Mouse (Mus musculus) megakaryocyte progenitor cell, adult 5-6 weeks (primary cell): Measurements from ENCODE around the gene Tada2a. TPM values are rescaled to one million over a fixed set of nuclear protein-coding genes. Genes with fewer than 3 reads are reported as not detected.

Experiments
- total RNA-seq, 2 experiments: library from RNA; stranded (forward) in 1 of 2; stranded (reverse) in 1 of 2; fragments of 157-497, 149-512 nt in 1 of 2; fragments of 200-1000 nt in 1 of 2; gene quantifications; 2 replicates each; pipeline versions ENCODE4 v1.2.3 to v1.2.4; 2015 to 2017

Gene Tada2a
- total RNA-seq, 2 experiments from 2014 or later = 19.4 to 23.8 TPM

Other genes with a start within 250 kb of the Tada2a start
- gene Ddx52, start 187.5 kb downstream of the Tada2a start, total RNA-seq (2015) = 34.2 TPM in 2 replicates
- 65.5 and 67.1 TPM in 2 replicates for gene Ddx52, start 187.5 kb downstream of the Tada2a start, total RNA-seq (2017)
- 20.4 and 25.3 TPM in 2 replicates for gene Synrg, start 165.2 kb downstream of the Tada2a start, total RNA-seq (2015)
- gene Synrg, start 165.2 kb downstream of the Tada2a start, total RNA-seq (2017) = 13.2 and 14.6 TPM in 2 replicates
- not detected in 2 replicates for gene Dusp14, start 60.3 kb downstream of the Tada2a start, total RNA-seq (2015)
- not detected in 2 replicates for gene Dusp14, start 60.3 kb downstream of the Tada2a start, total RNA-seq (2017)
- gene Acaca, start 72 bp upstream of the Tada2a start, total RNA-seq (2015) = 31.0 and 33.0 TPM in 2 replicates
- gene Acaca, start 72 bp upstream of the Tada2a start, total RNA-seq (2017) = 32.8 and 35.5 TPM in 2 replicates
- not detected in 2 replicates for gene Gm11437, start 37.9 kb upstream of the Tada2a start, total RNA-seq (2015)
- not detected in 2 replicates for gene Gm11437, start 37.9 kb upstream of the Tada2a start, total RNA-seq (2017)